Mouse (Mus musculus) lung, adult 10 weeks (tissue): Measurements from ENCODE around the gene Olfr1246. TPM values are rescaled to one million over a fixed set of nuclear protein-coding genes. Genes with fewer than 3 reads are reported as not detected.

ENCODE experiments used
- polyA plus RNA-seq: library from polyadenylated mRNA; stranded (reverse); fragments of 350-450 nt; fragmentation: Illumina TruSeq; extraction: RNeasy Lipid Tissue Mini Kit (QIAGEN cat#74804); gene quantifications from one replicate; pipeline ENCODE4 v1.2.3, GENCODE M21; 2014; ENCODE audit warnings: low read depth, low replicate concordance; ENCODE audit not compliant: insufficient read depth

Gene Olfr1246
- not detected for polyA plus RNA-seq

DNA sequence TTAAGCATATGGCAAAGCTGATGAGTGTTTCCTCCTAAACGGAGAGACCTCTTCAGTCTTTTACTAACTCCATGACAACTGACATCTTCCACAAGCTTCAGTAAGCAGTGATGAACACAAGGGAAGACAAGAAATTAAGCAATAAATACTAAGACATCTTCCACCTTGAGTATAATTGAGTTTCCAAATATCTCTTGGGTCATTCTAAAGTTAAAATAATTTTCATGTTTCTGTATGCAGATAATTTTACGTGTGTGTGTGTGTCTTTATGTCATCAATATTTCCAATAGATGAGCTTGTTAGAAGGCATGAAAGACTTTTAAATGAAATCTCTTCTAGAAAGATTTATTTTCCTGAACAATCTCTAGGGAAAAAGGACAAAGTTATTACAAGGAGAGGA lies at the start of gene Olfr1246:
Gene Olfr1246 (minus strand): TSS at position 101 of the 400 bp plus-strand sequence.

DNA sequence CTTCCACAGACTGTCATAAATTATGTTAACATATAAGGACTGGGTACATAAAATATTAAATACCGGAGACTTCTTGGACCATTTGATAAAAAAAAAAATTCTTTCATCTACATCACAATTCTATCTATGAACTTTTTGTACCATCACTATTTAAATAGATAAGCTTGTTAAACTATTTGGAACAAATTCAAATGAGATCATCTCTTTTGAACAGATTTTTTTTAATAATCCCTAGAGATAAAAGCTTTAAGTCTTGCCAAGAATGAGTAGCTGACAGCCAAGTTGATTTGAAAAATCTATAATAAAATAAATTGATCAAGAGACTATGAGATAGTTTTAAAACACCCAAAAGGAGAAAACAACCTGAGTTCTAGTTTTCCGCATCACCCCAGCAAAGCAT lies 41.9 kb upstream of the Olfr1246 start, which contains the start of gene Olfr1249:
Gene Olfr1249 (minus strand): TSS at position 101 of the 400 bp plus-strand sequence.

DNA sequence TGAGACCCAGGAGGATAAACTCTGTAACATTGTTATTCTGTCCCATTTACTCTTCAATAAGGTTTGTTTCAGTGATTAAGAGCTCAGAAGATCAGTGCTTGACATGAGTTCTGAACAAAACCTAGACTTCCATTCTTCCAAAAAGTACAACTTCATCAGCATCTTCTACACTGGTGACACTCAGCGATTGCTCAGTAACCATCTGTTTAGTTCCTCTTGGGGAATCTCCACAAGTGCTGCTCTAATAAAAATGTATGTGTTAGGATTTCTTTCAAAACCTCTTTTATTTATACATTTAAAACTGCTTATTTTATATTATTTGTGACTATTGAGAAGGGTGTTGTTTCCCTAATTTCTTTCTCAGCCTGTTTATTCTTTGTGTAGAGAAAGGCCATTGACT lies 25.2 kb upstream of the Olfr1246 start, which contains the start of gene Olfr1248:
Gene Olfr1248 (minus strand): TSS at position 101 of the 400 bp plus-strand sequence.

DNA sequence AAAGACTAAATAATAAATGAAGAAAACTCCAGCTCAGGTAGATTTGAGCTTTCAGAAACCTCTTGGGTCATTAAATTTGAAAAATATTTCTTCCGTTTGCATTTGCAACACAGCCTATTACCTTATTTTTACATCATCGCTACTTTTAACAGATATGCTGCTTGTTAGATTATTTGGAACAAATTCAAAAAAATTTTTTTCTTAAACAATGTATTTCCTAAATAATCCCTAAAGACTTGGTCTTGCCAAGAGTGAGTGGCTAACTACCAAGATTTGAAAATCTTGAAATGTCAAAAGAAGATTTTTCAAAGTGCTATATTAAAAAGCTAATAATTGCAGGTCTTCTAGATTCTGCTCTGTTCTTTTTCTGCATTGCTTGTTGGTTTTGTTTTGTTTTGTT lies 21.1 kb upstream of the Olfr1246 start, which contains the start of gene Olfr1247:
Gene Olfr1247 (minus strand): TSS at position 101 of the 400 bp plus-strand sequence.

DNA sequence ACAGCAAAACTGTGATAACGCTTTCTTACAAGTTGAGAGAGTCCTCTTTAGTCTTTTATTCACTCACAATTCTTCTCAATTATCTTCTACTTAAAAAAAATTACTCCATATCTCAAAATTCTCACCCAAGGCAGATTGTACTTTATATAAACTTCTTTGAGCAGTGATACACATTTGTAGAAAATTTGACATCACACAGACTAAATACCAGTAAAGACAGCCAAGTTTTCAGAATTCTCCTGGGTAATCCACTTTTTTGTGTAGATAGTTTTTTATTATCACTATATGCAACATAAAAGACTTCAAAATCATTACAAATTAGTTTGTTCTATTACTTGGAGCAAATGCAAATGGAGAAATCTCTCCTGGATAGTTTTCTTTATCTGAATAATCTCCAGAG lies 14.6 kb downstream of the Olfr1246 start, which contains the start of gene Olfr1245:
Gene Olfr1245 (minus strand): TSS at position 101 of the 400 bp plus-strand sequence.

Other genes starting within 250 kb of the Olfr1246 start
- gene Olfr1234, start 228.3 kb downstream of the Olfr1246 start, polyA plus RNA-seq = not detected
- not detected for gene Olfr1238, start 183.5 kb downstream of the Olfr1246 start, polyA plus RNA-seq
- gene Olfr1239, start 172.8 kb downstream of the Olfr1246 start, polyA plus RNA-seq = not detected
- not detected for gene Olfr1240, start 150.2 kb downstream of the Olfr1246 start, polyA plus RNA-seq
- gene Olfr1241, start 106.0 kb downstream of the Olfr1246 start, polyA plus RNA-seq = not detected
- gene Olfr1242, start 94.8 kb downstream of the Olfr1246 start, polyA plus RNA-seq = not detected
- not detected for gene Olfr1243, start 61.7 kb downstream of the Olfr1246 start, polyA plus RNA-seq
- gene Olfr1245, start 14.7 kb downstream of the Olfr1246 start, polyA plus RNA-seq = not detected
- not detected for gene Olfr1247, start 21.0 kb upstream of the Olfr1246 start, polyA plus RNA-seq
- not detected for gene Olfr1248, start 25.1 kb upstream of the Olfr1246 start, polyA plus RNA-seq
- not detected for gene Olfr1249, start 41.8 kb upstream of the Olfr1246 start, polyA plus RNA-seq
- not detected for gene Olfr1250, start 68.3 kb upstream of the Olfr1246 start, polyA plus RNA-seq
- not detected for gene Olfr1251, start 78.8 kb upstream of the Olfr1246 start, polyA plus RNA-seq
- gene Olfr1252, start 131.9 kb upstream of the Olfr1246 start, polyA plus RNA-seq = not detected
- not detected for gene Olfr1253, start 163.9 kb upstream of the Olfr1246 start, polyA plus RNA-seq
- not detected for gene Olfr1254, start 200.5 kb upstream of the Olfr1246 start, polyA plus RNA-seq
- not detected for gene Olfr1255, start 218.9 kb upstream of the Olfr1246 start, polyA plus RNA-seq
- gene Olfr1256, start 248.4 kb upstream of the Olfr1246 start, polyA plus RNA-seq = not detected